In the genomic region with DNA sequence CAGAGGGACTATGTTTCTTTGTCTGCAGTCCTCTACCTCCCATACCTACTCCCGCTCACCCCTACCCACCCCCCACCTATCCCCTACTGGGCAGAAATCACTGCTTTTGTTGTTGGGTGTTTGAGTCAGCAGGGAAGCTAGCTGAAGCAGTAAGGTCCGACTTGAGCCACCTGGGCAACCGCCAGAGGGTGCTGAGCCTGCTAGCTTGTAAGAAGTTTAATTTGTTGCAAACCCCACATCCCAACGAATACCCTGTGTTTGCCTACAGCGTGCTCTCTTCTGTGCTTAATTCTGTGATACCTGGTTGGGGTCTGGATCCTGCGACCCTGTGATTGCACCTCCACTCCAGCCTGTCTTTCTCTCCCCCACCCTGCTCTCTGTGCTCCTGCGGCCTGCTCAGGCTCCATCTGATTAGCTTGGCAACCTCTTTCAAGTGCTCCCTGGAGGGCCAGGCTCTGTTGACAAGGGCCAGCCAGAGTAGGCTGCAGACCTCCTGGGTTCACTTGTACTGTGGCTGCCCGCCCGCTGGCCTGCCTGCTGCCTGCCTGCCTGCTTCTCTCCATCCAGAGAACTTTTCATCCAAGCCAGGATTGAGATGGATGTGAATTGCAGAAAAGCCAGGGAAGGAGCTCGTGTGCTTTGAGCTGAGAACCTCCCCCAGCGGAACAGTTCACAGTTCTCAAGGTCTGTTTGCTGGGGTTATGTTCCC, we compare ENCODE assay signal across 9 mouse cellular contexts.
DNase-seq lines count a peak whose midpoint lies in the region; ATAC-seq and TF ChIP-seq lines count a peak whose summit lies in the region.
"Had no signal": no experiment of that assay in that cellular context is flagged by ENCODE, and none has a peak within 500 bp of the region (broad histone marks: within the 10 kb centered on the region; RNA-seq: fewer than 3 reads in every experiment).

No protein-coding gene starts in this region.

- no peak overlapping the region for H3K4me2 ChIP-seq in forebrain, postnatal 0 days (ENCODE audit: low read depth)
- H3K4me2 ChIP-seq in limb, embryonic 11.5 days (ENCODE audit: low read depth, severe bottlenecking), result peak overlapping the region; percentile 10; the same call in 1 of the 2 replicates

- H3K27ac ChIP-seq in forebrain, postnatal 0 days (ENCODE audit: low read depth, low read length), result peak overlapping the region; percentile 66
- H3K27ac ChIP-seq in limb, embryonic 11.5 days (replicated peaks; ENCODE audit: low read depth, low read length), result no peak overlapping the region
- 0 out of 2 replicates have a peak overlapping the region, but pooled peaks have one; percentile 6 for H3K27ac ChIP-seq in olfactory bulb, adult 2 months (ENCODE audit: insufficient read depth, low read depth, low read length)

- no peak for TF ChIP-seq POLR2A in brain, embryonic 14.5 days (IDR thresholded peaks at IDR 0.05; ENCODE audit: borderline replicate concordance, extremely low read depth, insufficient read depth, insufficient read length, poor library complexity, severe bottlenecking)
- no peak for TF ChIP-seq POLR2A in olfactory bulb, adult 2 months (IDR thresholded peaks at IDR 0.05; ENCODE audit: insufficient read depth, low read depth, low read length)

- 19% methylated on average over 11 of the region's 11 CpGs for WGBS in forebrain, postnatal 0 days
- WGBS in limb, embryonic 11.5 days, result 17% methylated on average over 11 of the region's 11 CpGs
- 42% methylated on average over 11 of the region's 11 CpGs for WGBS in olfactory bulb, adult 2 months

- H3K36me3 ChIP-seq in forebrain, postnatal 0 days (ENCODE audit: insufficient read depth), result no peaks in the 10 kb centered on the region
- no peaks in the 10 kb centered on the region for H3K36me3 ChIP-seq in limb, embryonic 11.5 days (ENCODE audit: control insufficient read depth, insufficient read depth, low read length)

- ATAC-seq in forebrain, postnatal 0 days, result peak; percentile 53
- ATAC-seq in limb, embryonic 11.5 days (ENCODE audit: insufficient number of reproducible peaks, low FRiP score, low TSS enrichment, low read depth), result no peak
- ATAC-seq in granulocyte monocyte progenitor cell, adult 5-6 weeks (replicated peaks; ENCODE audit: poor library complexity, severe bottlenecking), result no peak
- no peak for ATAC-seq in CD4-positive, CD25-positive, alpha-beta regulatory T cell, adult 4 months

- no peak overlapping the region for H3K4me3 ChIP-seq in forebrain, postnatal 0 days (ENCODE audit: low read depth, low read length)
- no peak overlapping the region for H3K4me3 ChIP-seq in limb, embryonic 11.5 days (ENCODE audit: low read depth, low read length)
- no peak overlapping the region for H3K4me3 ChIP-seq in olfactory bulb, adult 2 months (ENCODE audit: insufficient read depth, low read depth, low read length)
- H3K4me3 ChIP-seq: megakaryocyte, embryonic 14.5 days had no signal

- H3K9me3 ChIP-seq in forebrain, postnatal 0 days (ENCODE audit: low read length), result no peaks in the 10 kb centered on the region
- no peaks in the 10 kb centered on the region for H3K9me3 ChIP-seq in limb, embryonic 11.5 days (ENCODE audit: control insufficient read depth, low read length)
- H3K9me3 ChIP-seq: megakaryocyte, embryonic 14.5 days had no signal

- DNase-seq in embryo, embryonic 10.5 days (ENCODE audit: low spot score), result peak; percentile 48
- DNase-seq in embryo, embryonic 10 days (ENCODE audit: low spot score), result no peak
- peak; percentile 50 for DNase-seq in brain, embryonic 14.5 days (ENCODE audit: low read depth)
- peak; percentile 29 for DNase-seq in forebrain, postnatal 0 days
- DNase-seq in limb, embryonic 11.5 days (ENCODE audit: low spot score), result peak; percentile 37

- peak; percentile 21; the same call in 1 of the 2 replicates for TF ChIP-seq CTCF in brain, embryonic 14.5 days (IDR thresholded peaks at IDR 0.05; ENCODE audit: borderline replicate concordance, extremely low read depth, insufficient read depth, insufficient read length)
- peak; percentile 20; the same call in 1 of the 2 replicates for TF ChIP-seq CTCF in forebrain, postnatal 0 days (IDR thresholded peaks at IDR 0.05; ENCODE audit: low read depth)
- no peak for TF ChIP-seq CTCF in olfactory bulb, adult 2 months (IDR thresholded peaks at IDR 0.05; ENCODE audit: insufficient read depth, low read depth, low read length)

- H3K4me1 ChIP-seq in forebrain, postnatal 0 days (ENCODE audit: insufficient read depth), result 0 out of 2 replicates have a peak, but pooled peaks cover 2% of the 10 kb centered on the region
- peaks cover 20% of the 10 kb centered on the region for H3K4me1 ChIP-seq in limb, embryonic 11.5 days (ENCODE audit: control insufficient read depth, insufficient read depth, low read length)
- H3K4me1 ChIP-seq in olfactory bulb, adult 2 months (ENCODE audit: control insufficient read depth, insufficient read depth, low read length), result peaks cover 16% of the 10 kb centered on the region
- H3K4me1 ChIP-seq: megakaryocyte, embryonic 14.5 days had no signal

- H3K9ac ChIP-seq in forebrain, postnatal 0 days, result no peak overlapping the region
- 0 out of 2 replicates have a peak overlapping the region, but pooled peaks have one; percentile 22 for H3K9ac ChIP-seq in limb, embryonic 11.5 days (ENCODE audit: low read length)

- no peaks in the 10 kb centered on the region for H3K27me3 ChIP-seq in forebrain, postnatal 0 days (ENCODE audit: insufficient read depth, low read length)
- H3K27me3 ChIP-seq in limb, embryonic 11.5 days (ENCODE audit: control insufficient read depth, insufficient read depth, low read length), result no peaks in the 10 kb centered on the region
- H3K27me3 ChIP-seq: megakaryocyte, embryonic 14.5 days had no signal
